Mouse (Mus musculus) stomach, embryonic 15.5 days (tissue): ENCODE data around the gene Diexf. TPM values are rescaled to one million over a fixed set of nuclear protein-coding genes. Genes with fewer than 3 reads are reported as not detected.

ENCODE experiments used
- ATAC-seq: fragments of 200-750 bp; cut with Nextera tagmentation; 2 replicates; pipeline ENCODE4 v1.8.0; 2017; ENCODE audit warnings: low read depth, moderate number of reproducible peaks, moderate TSS enrichment; ENCODE audit not compliant: insufficient read depth, low FRiP score
- H3K27ac ChIP-seq: fragments of 300-500 bp; sonication (generic); 2 replicates; pipeline ENCODE4 v1.5.1; 2015; ENCODE audit warnings: mild to moderate bottlenecking, inconsistent platforms
- H3K27me3 ChIP-seq: fragments of 300-500 bp; sonication (generic); replicated peaks from 2 replicates; pipeline ENCODE4 v1.6.1; 2015; ENCODE audit warnings: inconsistent platforms
- H3K36me3 ChIP-seq: fragments of 300-500 bp; sonication (generic); 2 replicates; pipeline ENCODE4 v1.6.1; 2015; ENCODE audit warnings: inconsistent platforms
- H3K4me1 ChIP-seq: fragments of 300-500 bp; sonication (generic); 2 replicates; pipeline ENCODE4 v1.6.1; 2015; ENCODE audit warnings: inconsistent platforms
- H3K4me2 ChIP-seq: fragments of 300-500 bp; sonication (generic); 2 replicates; pipeline ENCODE4 v1.6.1; 2015; ENCODE audit warnings: mild to moderate bottlenecking, inconsistent platforms
- H3K4me3 ChIP-seq: fragments of 300-500 bp; sonication (generic); replicated peaks from 2 replicates; pipeline ENCODE4 v1.5.1; 2015; ENCODE audit warnings: inconsistent platforms
- H3K9ac ChIP-seq: fragments of 300-500 bp; sonication (generic); 2 replicates; pipeline ENCODE4 v1.6.1; 2015; ENCODE audit warnings: inconsistent platforms
- H3K9me3 ChIP-seq: fragments of 300-500 bp; sonication (generic); 2 replicates; pipeline ENCODE4 v1.6.1; 2016; ENCODE audit warnings: inconsistent platforms
- WGBS: fragments of 180-500 bp; shearing (Covaris S2); methylation state at CpG from one replicate; pipeline ENCODE4 v1.1.7; 2015; 5-methylcytosine and 5-hydroxymethylcytosine counted together
- polyA plus RNA-seq: library from polyadenylated mRNA; unstranded; fragments of >200 nt; fragmentation: Nextera tagmentation; extraction: Ambion mirVana; gene quantifications from 2 replicates; pipeline ENCODE4 v1.2.1, GENCODE M21; 2015

The Diexf gene
- polyA plus RNA-seq, 1 experiment from 2014 or later: 6.8 TPM

- Histone ChIP-seq H3K27ac (no peak overlapping the region), H3K9me3 (no peaks in the 10 kb centered on the region), H3K4me2 (no peak overlapping the region), H3K36me3 (no peaks in the 10 kb centered on the region), H3K27me3 (no peaks in the 10 kb centered on the region), H3K4me3 (no peak overlapping the region), H3K9ac (no peak overlapping the region), H3K4me1 (peaks cover 12% of the 10 kb centered on the region)
- 85% methylated on average over 1 of the region's 1 CpGs for WGBS
- ATAC-seq: no peak
These were observed 3.7 kb upstream of the Diexf start for GRCm38 (mm10) chr1:193133726-193134125.

GRCm38 (mm10) chr1:193132385-193132784, 2.3 kb upstream of the Diexf start:
- Histone ChIP-seq H3K36me3 (no peaks in the 10 kb centered on the region), H3K9me3 (no peaks in the 10 kb centered on the region), H3K4me1 (peaks cover 12% of the 10 kb centered on the region), H3K4me2 (no peak overlapping the region), H3K27ac (no peak overlapping the region), H3K9ac (no peak overlapping the region), H3K27me3 (no peaks in the 10 kb centered on the region), H3K4me3 (no peak overlapping the region)
- no peak for ATAC-seq

GRCm38 (mm10) chr1:193131311-193131948, 1.4 kb upstream of the Diexf start:
- H3K27me3 ChIP-seq: no peaks in the 10 kb centered on the region
- H3K4me3 ChIP-seq: no peak overlapping the region
- no peaks in the 10 kb centered on the region for H3K9me3 ChIP-seq
- peak overlapping the region; percentile 76; the same call in 1 of the 2 replicates for H3K27ac ChIP-seq
- no peak for ATAC-seq
- 0 out of 2 replicates have a peak, but pooled peaks cover 9% of the 10 kb centered on the region for H3K36me3 ChIP-seq
- H3K4me1 ChIP-seq: peaks cover 12% of the 10 kb centered on the region
- 35% methylated on average over 6 of the region's 6 CpGs for WGBS
- no peak overlapping the region for H3K4me2 ChIP-seq
- H3K9ac ChIP-seq: no peak overlapping the region

- Histone ChIP-seq H3K9me3 (no peaks in the 10 kb centered on the region), H3K4me1 (peaks cover 12% of the 10 kb centered on the region), H3K27me3 (no peaks in the 10 kb centered on the region), H3K36me3 (0 out of 2 replicates have a peak, but pooled peaks cover 10% of the 10 kb centered on the region), H3K9ac (no peak overlapping the region), H3K4me3 (peak overlapping the region; percentile 87; the same call in 1 of the 2 replicates), H3K27ac (peak overlapping the region; percentile 76), H3K4me2 (peak overlapping the region; percentile 57)
- ATAC-seq: peak; percentile 36; the same call in 1 of the 2 replicates
- WGBS: 49% methylated on average over 8 of the region's 8 CpGs
These were observed 767 bp upstream of the Diexf start for GRCm38 (mm10) chr1:193130839-193131238.

- Histone ChIP-seq H3K9ac (no peak overlapping the region), H3K4me3 (peak overlapping the region; percentile 87), H3K4me2 (peak overlapping the region; percentile 57), H3K27ac (peak overlapping the region; percentile 76), H3K4me1 (peaks cover 12% of the 10 kb centered on the region), H3K9me3 (no peaks in the 10 kb centered on the region), H3K27me3 (no peaks in the 10 kb centered on the region), H3K36me3 (0 out of 2 replicates have a peak, but pooled peaks cover 10% of the 10 kb centered on the region)
- 19% methylated on average over 11 of the region's 11 CpGs for WGBS
- 0 out of 2 replicates have a peak, but pooled peaks have one; percentile 7 for ATAC-seq
These were observed 369 bp upstream of the Diexf start for GRCm38 (mm10) chr1:193130456-193130825.

GRCm38 (mm10) chr1:193129321-193129720, 751 bp downstream of the Diexf start:
- Histone ChIP-seq H3K9ac (peak overlapping the region; percentile 76; the same call in 1 of the 2 replicates), H3K9me3 (no peaks in the 10 kb centered on the region), H3K4me3 (peak overlapping the region; percentile 87), H3K4me1 (peaks cover 12% of the 10 kb centered on the region), H3K27ac (no peak overlapping the region), H3K4me2 (peak overlapping the region; percentile 70), H3K27me3 (no peaks in the 10 kb centered on the region), H3K36me3 (0 out of 2 replicates have a peak, but pooled peaks cover 14% of the 10 kb centered on the region)
- ATAC-seq: no peak
- 18% methylated on average over 5 of the region's 5 CpGs for WGBS

GRCm38 (mm10) chr1:193128055-193128454, 2.0 kb downstream of the Diexf start:
- Histone ChIP-seq H3K4me3 (no peak overlapping the region), H3K9ac (no peak overlapping the region), H3K27me3 (no peaks in the 10 kb centered on the region), H3K4me2 (no peak overlapping the region), H3K27ac (no peak overlapping the region), H3K4me1 (peaks cover 12% of the 10 kb centered on the region), H3K36me3 (peaks cover 17% of the 10 kb centered on the region; the same call in 1 of the 2 replicates), H3K9me3 (no peaks in the 10 kb centered on the region)
- ATAC-seq: no peak
- WGBS: 93% methylated on average over 6 of the region's 6 CpGs

GRCm38 (mm10) chr1:193125835-193126234, 4.2 kb downstream of the Diexf start:
- no peak for ATAC-seq

GRCm38 (mm10) chr1:193123290-193123689, 6.8 kb downstream of the Diexf start:
- Histone ChIP-seq H3K27me3 (no peaks in the 10 kb centered on the region), H3K9ac (no peak overlapping the region), H3K4me1 (no peaks in the 10 kb centered on the region), H3K4me3 (no peak overlapping the region), H3K4me2 (no peak overlapping the region), H3K36me3 (peaks cover 61% of the 10 kb centered on the region), H3K27ac (no peak overlapping the region), H3K9me3 (no peaks in the 10 kb centered on the region)
- no peak for ATAC-seq
- WGBS: 90% methylated on average over 6 of the region's 6 CpGs

More at GRCm38 (mm10) chr1:193125835-193126234, 4.2 kb downstream of the Diexf start:
- no peak overlapping the region for H3K4me3 ChIP-seq
- H3K36me3 ChIP-seq: peaks cover 39% of the 10 kb centered on the region
- H3K4me2 ChIP-seq: no peak overlapping the region
- WGBS: 71% methylated on average over 4 of the region's 4 CpGs
- H3K27ac ChIP-seq: no peak overlapping the region
- no peak overlapping the region for H3K9ac ChIP-seq
- peaks cover 7% of the 10 kb centered on the region for H3K4me1 ChIP-seq
- no peaks in the 10 kb centered on the region for H3K27me3 ChIP-seq
- no peaks in the 10 kb centered on the region for H3K9me3 ChIP-seq

- 87% methylated on average over 7 of the region's 7 CpGs for WGBS
- Histone ChIP-seq H3K4me3 (no peak overlapping the region), H3K4me2 (no peak overlapping the region), H3K4me1 (no peaks in the 10 kb centered on the region), H3K9ac (no peak overlapping the region), H3K27me3 (no peaks in the 10 kb centered on the region), H3K9me3 (no peaks in the 10 kb centered on the region), H3K36me3 (peaks cover 66% of the 10 kb centered on the region), H3K27ac (no peak overlapping the region)
- no peak for ATAC-seq
These were observed 7.3 kb downstream of the Diexf start for GRCm38 (mm10) chr1:193122793-193123192.

- Histone ChIP-seq H3K9me3 (no peaks in the 10 kb centered on the region), H3K27me3 (no peaks in the 10 kb centered on the region), H3K36me3 (peaks cover 76% of the 10 kb centered on the region), H3K4me3 (no peak overlapping the region), H3K9ac (no peak overlapping the region), H3K4me1 (no peaks in the 10 kb centered on the region), H3K4me2 (no peak overlapping the region), H3K27ac (no peak overlapping the region)
- ATAC-seq: no peak
- WGBS: 92% methylated on average over 9 of the region's 9 CpGs
These were observed 18.0 kb downstream of the Diexf start for GRCm38 (mm10) chr1:193112093-193112492.

GRCm38 (mm10) chr1:193102996-193103395, 27.1 kb downstream of the Diexf start:
- Histone ChIP-seq H3K36me3 (peaks cover 29% of the 10 kb centered on the region; the same call in 1 of the 2 replicates), H3K4me3 (no peak overlapping the region), H3K27me3 (no peaks in the 10 kb centered on the region), H3K4me2 (no peak overlapping the region), H3K4me1 (no peaks in the 10 kb centered on the region), H3K9ac (no peak overlapping the region), H3K9me3 (no peaks in the 10 kb centered on the region), H3K27ac (no peak overlapping the region)
- ATAC-seq: no peak
- 75% methylated on average over 3 of the region's 3 CpGs for WGBS
